Mouse (Mus musculus) CH12.LX (cell line): Measurements from ENCODE around the gene Nsd1. TPM values are rescaled to one million over a fixed set of nuclear protein-coding genes. Genes with fewer than 3 reads are reported as not detected.

Experiments used
- DNase-seq: peaks from one replicate; pipeline ENCODE4 v3.0.0-alpha.2; 2013; ENCODE audit errors: extremely low read depth
- H3K27ac ChIP-seq: 2 replicates; pipeline ENCODE4 v1.5.1; 2012; ENCODE audit warnings: low read depth, mild to moderate bottlenecking, control low read depth, moderate library complexity; ENCODE audit not compliant: insufficient read depth
- H3K27me3 ChIP-seq: replicated peaks from 2 replicates; pipeline ENCODE3; 2012; ENCODE audit warnings: inconsistent platforms
- H3K36me3 ChIP-seq, 2 experiments: replicated peaks in 1 of 2; 2 replicates each; pipeline versions ENCODE3 to v1.6.1; 2012; ENCODE audit warnings: inconsistent platforms in 1 of 2, low read length in 1 of 2, mild to moderate bottlenecking in 1 of 2, mixed read lengths in 1 of 2, moderate library complexity in 1 of 2; ENCODE audit not compliant: control insufficient read depth in 1 of 2, insufficient read depth in 1 of 2
- H3K4me1 ChIP-seq, 2 experiments: 2 replicates each; pipeline ENCODE4 v1.6.1; 2012; ENCODE audit warnings: inconsistent platforms in 1 of 2, moderate library complexity in 1 of 2; ENCODE audit not compliant: insufficient read depth in 2 of 2, control insufficient read depth in 1 of 2
- H3K4me2 ChIP-seq: 2 replicates; pipeline ENCODE4 v1.6.1; 2012; ENCODE audit warnings: low read depth, mild to moderate bottlenecking, control low read depth; ENCODE audit not compliant: poor library complexity, insufficient read depth, severe bottlenecking
- H3K4me3 ChIP-seq, 3 experiments: fragments of 150-350 bp in 1 of 3; sonication (generic) in 1 of 3; replicated peaks in 1 of 3; 2 replicates each; pipeline versions ENCODE3 to v1.5.1; 2011 to 2012; ENCODE audit warnings: low read depth in 2 of 3, low read length in 2 of 3, mild to moderate bottlenecking in 2 of 3, moderate library complexity in 2 of 3, control low read depth in 1 of 3, improper control_type of control experiment in 1 of 3, inconsistent platforms in 1 of 3, mixed read lengths in 1 of 3; ENCODE audit not compliant: poor library complexity in 1 of 3
- H3K79me2 ChIP-seq: replicated peaks from 2 replicates; pipeline ENCODE4 v1.6.1; 2012; ENCODE audit warnings: mild to moderate bottlenecking, moderate library complexity; ENCODE audit not compliant: control insufficient read depth, poor library complexity, insufficient read depth, severe bottlenecking; ENCODE audit errors: extremely low read depth
- H3K9ac ChIP-seq: 2 replicates; pipeline ENCODE4 v1.6.1; 2012; ENCODE audit warnings: low read depth, mild to moderate bottlenecking, control low read depth, moderate library complexity; ENCODE audit not compliant: insufficient read depth
- H3K9me3 ChIP-seq: replicated peaks from 2 replicates; pipeline ENCODE3; 2012; ENCODE audit warnings: low read length, inconsistent platforms, mixed read lengths
- BHLHE40 ChIP-seq: IDR thresholded peaks from 2 replicates; pipeline ENCODE4 v1.6.1; 2011; ENCODE audit warnings: mild to moderate bottlenecking, low read depth, low read length, improper control_type of control experiment
- CTCF ChIP-seq, 2 experiments: IDR thresholded peaks in 1 of 2; conservative IDR thresholded peaks in 1 of 2; 2 replicates each; pipeline ENCODE4 v1.5.1; 2011 to 2012; ENCODE audit warnings: low read depth in 2 of 2, low read length in 2 of 2, improper control_type of control experiment in 1 of 2, inconsistent platforms in 1 of 2, mild to moderate bottlenecking in 1 of 2, moderate library complexity in 1 of 2
- MAX ChIP-seq: IDR thresholded peaks from 2 replicates; pipeline ENCODE4 v1.6.1; 2011; ENCODE audit warnings: low read length, improper control_type of control experiment
- MXI1 ChIP-seq: IDR thresholded peaks from 2 replicates; pipeline ENCODE4 v1.6.1; 2011; ENCODE audit warnings: mild to moderate bottlenecking, low read depth, low read length, improper control_type of control experiment
- MYC ChIP-seq: IDR thresholded peaks from 2 replicates; pipeline ENCODE4 v1.6.1; 2011; ENCODE audit warnings: low read depth, mild to moderate bottlenecking, improper control_type of control experiment, low read length
- NRF1 ChIP-seq: IDR thresholded peaks from 2 replicates; pipeline ENCODE4 v1.6.1; 2014; ENCODE audit warnings: low read depth, mild to moderate bottlenecking, inconsistent platforms, low read length, improper control_type of control experiment, moderate library complexity
- POLR2A ChIP-seq: IDR thresholded peaks from 2 replicates; pipeline ENCODE4 v1.6.1; 2011; ENCODE audit warnings: low read depth, mild to moderate bottlenecking, improper control_type of control experiment, low read length
- SMC3 ChIP-seq: IDR thresholded peaks from 2 replicates; pipeline ENCODE4 v1.6.1; 2011; ENCODE audit warnings: low read depth, low read length, improper control_type of control experiment
- TBP ChIP-seq: conservative IDR thresholded peaks from 2 replicates; pipeline ENCODE4 v1.6.1; 2011; ENCODE audit warnings: low read depth, low read length, improper control_type of control experiment
- TCF12 ChIP-seq: IDR thresholded peaks from 2 replicates; pipeline ENCODE4 v1.6.1; 2014; ENCODE audit warnings: low read depth, mild to moderate bottlenecking, inconsistent platforms, low read length, improper control_type of control experiment
- USF1 ChIP-seq: IDR thresholded peaks from 2 replicates; pipeline ENCODE4 v1.6.1; 2014; ENCODE audit warnings: low read depth, mild to moderate bottlenecking, inconsistent platforms, low read length, improper control_type of control experiment
- USF2 ChIP-seq: conservative IDR thresholded peaks from 2 replicates; pipeline ENCODE4 v1.6.1; 2011; ENCODE audit warnings: low read depth, low read length, improper control_type of control experiment
- ZNF384 ChIP-seq: IDR thresholded peaks from 2 replicates; pipeline ENCODE4 v1.6.1; 2012; ENCODE audit warnings: low read depth, low read length, improper control_type of control experiment, inconsistent platforms
- dilution Hi-C: fragments of 300-500 bp; cut with MboI; formaldehyde crosslinking; loops from 2 replicates; pipeline ENCODE4 v1.14.3; 2020; ENCODE audit warnings: low sequenced_read_pairs; ENCODE audit not compliant: extremely low pct_unique_long_range_greater_than_20kb, extremely low pct_ligation_motif_present
- in situ Hi-C: fragments of 300-500 bp; cut with MboI; formaldehyde crosslinking; loops from 3 replicates; pipeline ENCODE4 v1.14.3; 2019; ENCODE audit warnings: low sequenced_read_pairs, low pct_ligation_motif_present, low pct_unique_long_range_greater_than_20kb, mixed read lengths
- polyA plus RNA-seq: library from polyadenylated mRNA; unstranded; fragments of >175 nt; gene quantifications from 2 replicates; pipeline ENCODE4 v1.2.1, GENCODE M21; 2012; ENCODE audit warnings: low read depth; ENCODE audit not compliant: insufficient read length
- total RNA-seq, 2 experiments: library from RNA; depleted of rRNA; stranded (reverse); fragments of 300-350 nt in 1 of 2; fragments of >200 nt in 1 of 2; gene quantifications; 2 replicates each; pipeline ENCODE4 v1.2.3; 2012 to 2014

The Nsd1 gene
- total and polyA plus RNA-seq, 3 experiments, result 11.8 to 13.8 (median 12.6) TPM

DNA sequence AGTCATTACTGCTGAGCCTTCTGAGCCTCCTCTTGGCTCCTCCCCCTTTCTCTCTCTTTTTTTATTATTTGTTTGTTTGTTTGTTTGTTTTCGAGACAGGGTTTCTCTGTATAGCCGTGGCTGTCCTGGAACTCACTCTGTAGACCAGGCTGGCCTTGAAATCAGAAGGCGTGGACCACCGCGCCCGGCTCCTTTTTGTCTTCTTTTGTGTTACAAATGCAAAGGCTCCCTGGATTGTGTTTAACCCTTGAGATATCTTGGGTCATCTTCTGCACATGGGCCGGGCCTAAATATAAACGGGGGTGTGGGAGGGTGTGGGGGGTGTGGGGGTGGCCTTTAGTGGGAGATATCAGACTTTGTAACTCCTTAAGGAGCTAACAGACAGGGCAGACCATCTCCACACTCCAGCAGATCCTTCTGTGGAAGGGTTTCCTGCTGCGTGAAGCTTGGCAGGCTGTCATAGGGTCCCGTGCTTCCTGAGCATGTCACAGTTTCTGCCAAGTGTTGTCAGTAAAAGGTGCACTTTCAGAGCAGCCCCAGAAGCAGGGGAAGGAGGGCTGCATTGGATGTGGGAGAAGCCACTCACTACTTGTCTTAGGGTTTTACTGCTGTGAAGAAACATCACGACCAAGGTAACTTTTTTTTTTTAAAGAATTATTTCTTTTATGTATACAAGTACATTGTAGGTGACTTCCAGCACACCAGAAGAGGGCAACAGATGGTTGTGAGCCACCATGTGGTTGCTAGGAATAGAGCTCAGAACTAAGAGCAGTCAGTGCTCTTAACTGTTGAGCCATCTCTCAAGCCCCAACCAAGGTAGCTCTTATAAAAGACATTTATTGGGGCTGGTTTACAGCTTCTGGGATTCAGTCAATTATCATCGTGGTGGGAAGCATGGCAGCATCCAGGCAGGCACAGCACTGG is 128.8 kb downstream of the Nsd1 start:
- Histone ChIP-seq H3K27ac (no peak overlapping the region), H3K36me3 (peaks cover 0 to 9% of the 10 kb centered on the region in 2 experiments), H3K4me3 (no peak overlapping the region), H3K27me3 (no peaks in the 10 kb centered on the region), H3K4me2 (0 out of 2 replicates have a peak overlapping the region, but pooled peaks have one; percentile 17), H3K9me3 (no peaks in the 10 kb centered on the region), H3K9ac (peak overlapping the region; percentile 31; the same call in 1 of the 2 replicates), H3K4me1 (peaks cover 8 to 15% of the 10 kb centered on the region in 2 experiments), H3K79me2 (no peaks in the 10 kb centered on the region)
- 0 out of 2 replicates have a peak, but pooled peaks have one; percentile 23 for TF ChIP-seq MXI1
- TF ChIP-seq SMC3, result peak; percentile 6; the same call in 1 of the 2 replicates
- TF ChIP-seq CTCF (conservative IDR thresholded peaks at IDR 0.05 in 1 of 2, IDR thresholded peaks at IDR 0.05 in 1 of 2; ENCODE audit: low read depth in 2 of 2, low read length in 2 of 2), result peak in 1 of 2 experiments; percentile 53; a peak in 2 of 4 replicates
- TF ChIP-seq USF2, result no peak
- TF ChIP-seq MYC, result peak; percentile 70; the same call in 1 of the 2 replicates
- no peak for TF ChIP-seq POLR2A
- peak; percentile 27; the same call in 1 of the 2 replicates for TF ChIP-seq ZNF384
- in situ Hi-C loops (no loop called here), dilution Hi-C loops (no loop called here)
- DNase-seq, result no peak

DNA sequence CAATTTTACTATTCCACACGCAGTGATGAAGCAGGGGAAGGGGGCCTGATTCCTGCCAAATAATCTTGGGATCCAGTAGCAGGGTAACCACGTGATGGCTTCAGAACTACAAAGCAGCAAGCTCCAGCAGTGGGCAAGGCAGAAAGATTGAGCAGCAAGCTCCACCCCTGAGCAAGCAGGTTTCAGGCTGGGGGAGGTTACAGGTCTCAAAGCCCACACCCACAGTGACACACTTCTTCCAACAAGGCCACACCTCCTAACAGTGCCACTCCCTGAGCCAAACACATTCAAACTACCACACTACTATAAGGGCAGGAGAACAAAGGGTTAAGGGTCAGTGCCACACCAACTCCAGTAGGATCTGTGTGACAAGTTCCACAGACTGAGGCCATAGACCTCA is 129.7 kb downstream of the Nsd1 start:
- dilution Hi-C loops, result no loop called here
- TF ChIP-seq TBP (peak; percentile 64), BHLHE40 (no peak), USF2 (peak; percentile 67), MYC (0 out of 2 replicates have a peak, but pooled peaks have one; percentile 12), NRF1 (no peak), USF1 (peak; percentile 73), MAX (peak; percentile 75), POLR2A (peak; percentile 48), MXI1 (no peak), TCF12 (0 out of 2 replicates have a peak, but pooled peaks have one; percentile 22)
- TF ChIP-seq, all 38 proteins: peak for 7
- Histone ChIP-seq H3K9ac (peak overlapping the region; percentile 31; the same call in 1 of the 2 replicates), H3K4me3 (peak overlapping the region in 2 of 3 experiments; percentile 3 to 7), H3K4me1 (peaks cover 8 to 18% of the 10 kb centered on the region in 2 experiments), H3K9me3 (no peaks in the 10 kb centered on the region), H3K79me2 (no peaks in the 10 kb centered on the region), H3K27ac (peak overlapping the region; percentile 56), H3K27me3 (no peaks in the 10 kb centered on the region), H3K36me3 (peaks cover 4 to 18% of the 10 kb centered on the region in 2 experiments), H3K4me2 (peak overlapping the region; percentile 69)
- peak; percentile 66 for DNase-seq
- in situ Hi-C loops, result no loop called here
